Mouse (Mus musculus) left cerebral cortex, adult 11 months (tissue): Measurements from ENCODE around the gene P2ry14.
"Not testable (repeated sequence)": the region's sequence is repeated elsewhere in the genome, so short reads cannot be mapped to it uniquely, and the experiment has no call there.

Experiments used
- DNase-seq: peaks from one replicate; pipeline ENCODE4 v3.0.0; 2022; ENCODE audit warnings: low spot score

The P2ry14 gene

DNA sequence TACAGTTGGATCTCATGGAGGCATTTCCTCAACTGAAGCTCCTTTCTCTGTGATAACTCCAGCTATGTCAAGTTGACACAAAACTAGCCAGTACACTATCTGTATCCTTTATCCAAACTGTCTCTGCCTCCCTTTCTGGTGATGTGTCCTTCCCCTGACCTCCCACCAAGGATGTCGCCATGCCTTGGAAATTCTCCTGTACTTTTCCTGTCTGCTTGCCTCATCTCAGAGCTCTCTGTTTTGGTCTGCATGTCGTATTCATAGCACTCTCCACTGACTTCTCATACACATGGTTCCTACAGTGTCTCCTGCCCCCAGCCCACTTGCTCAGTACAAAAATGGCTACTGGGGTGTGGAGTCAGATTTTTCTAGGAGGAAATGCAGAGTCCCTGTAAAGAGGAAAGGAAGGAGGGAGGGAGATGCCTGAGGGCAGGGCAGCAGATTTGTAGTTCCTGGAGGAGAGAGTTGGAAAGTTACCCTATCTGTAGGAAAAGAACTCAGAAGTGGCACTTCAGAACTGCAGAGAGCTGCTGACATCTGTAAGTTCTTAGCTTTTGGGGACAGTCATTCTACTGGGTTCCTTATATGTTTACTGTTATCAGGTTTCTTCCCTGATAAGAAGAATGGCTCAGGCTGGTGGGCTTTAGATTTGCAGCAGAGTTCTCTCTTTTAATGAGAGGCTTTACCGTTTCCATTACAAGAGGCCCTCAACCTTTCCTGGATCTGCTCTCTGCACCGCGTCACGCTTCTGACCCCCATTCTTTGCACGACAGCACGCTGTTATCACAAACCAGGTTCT lies 11.7 kb downstream of the P2ry14 start:
- DNase-seq: no peak

- not testable (repeated sequence) for DNase-seq
Observed at GRCm38 (mm10) chr3:59140941-59141340, 12.5 kb downstream of the P2ry14 start.

DNA sequence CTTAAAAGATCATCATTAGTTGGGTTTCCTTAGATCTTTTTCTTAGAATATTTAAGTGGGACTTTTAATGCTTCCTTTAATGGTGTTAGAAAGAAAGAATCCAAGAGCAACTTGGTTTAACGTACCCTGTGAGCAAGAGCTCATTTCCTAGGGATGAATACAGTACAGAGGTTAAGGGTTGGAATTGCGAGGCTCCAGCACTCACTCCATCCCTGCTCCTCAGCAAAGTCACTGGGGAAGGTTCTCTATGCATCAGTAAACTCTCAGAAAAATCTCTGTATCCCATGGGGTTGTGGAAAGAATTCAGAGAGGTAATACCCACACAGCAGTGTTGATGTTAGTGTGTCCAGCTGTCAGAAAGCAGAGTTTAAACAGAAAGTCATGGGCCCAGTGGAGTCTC lies 13.3 kb downstream of the P2ry14 start:
- no peak for DNase-seq

DNA sequence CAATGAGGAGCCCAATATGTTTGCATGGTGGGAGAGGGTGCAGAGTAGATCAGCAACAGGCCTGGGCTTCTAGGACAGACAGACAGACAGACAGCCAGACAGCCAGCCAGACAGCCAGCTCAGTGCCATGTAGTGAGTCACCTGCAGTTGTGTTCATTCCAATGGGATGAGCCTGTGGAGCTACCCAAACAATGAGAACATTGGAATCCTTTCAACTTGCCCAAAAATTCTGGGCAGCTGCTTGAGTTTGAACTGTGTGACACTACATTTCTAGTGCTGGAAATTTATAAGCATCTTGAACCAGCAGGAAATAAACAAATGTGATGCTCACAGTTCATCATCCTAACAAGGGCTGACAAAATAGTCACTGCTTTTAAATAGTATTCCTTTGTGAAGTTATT lies 13.8 kb downstream of the P2ry14 start:
- no peak for DNase-seq

DNA sequence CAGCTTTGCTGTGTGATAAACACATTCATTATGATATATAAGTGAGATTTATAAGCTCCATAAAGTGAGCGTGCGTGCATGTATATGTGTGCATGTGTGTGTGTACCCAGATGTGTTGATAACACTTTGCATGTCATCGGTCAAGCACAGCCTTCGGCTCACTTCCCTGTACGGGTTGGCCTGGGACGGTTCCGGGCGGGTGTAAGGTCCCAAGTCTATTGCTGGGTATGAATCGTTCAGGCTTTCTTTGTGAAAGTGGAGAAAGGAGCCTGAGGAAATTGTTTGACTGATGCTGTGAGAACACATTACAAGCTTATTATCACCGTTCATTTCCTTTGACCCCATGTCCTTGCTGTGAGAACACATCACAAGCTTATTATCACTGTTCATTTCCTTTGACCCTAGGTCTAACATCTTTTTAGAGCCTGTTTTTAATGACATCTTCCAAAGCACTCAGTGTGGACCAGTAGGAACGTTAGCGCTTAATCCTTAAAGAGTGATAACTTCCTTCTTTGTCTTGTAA lies 14.4 kb downstream of the P2ry14 start:
- DNase-seq: no peak

- DNase-seq: no peak
Observed at GRCm38 (mm10) chr3:59135911-59136653, 17.3 kb downstream of the P2ry14 start.

GRCm38 (mm10) chr3:59133189-59133588 lies 20.2 kb downstream of the P2ry14 start:
- no peak for DNase-seq

DNA sequence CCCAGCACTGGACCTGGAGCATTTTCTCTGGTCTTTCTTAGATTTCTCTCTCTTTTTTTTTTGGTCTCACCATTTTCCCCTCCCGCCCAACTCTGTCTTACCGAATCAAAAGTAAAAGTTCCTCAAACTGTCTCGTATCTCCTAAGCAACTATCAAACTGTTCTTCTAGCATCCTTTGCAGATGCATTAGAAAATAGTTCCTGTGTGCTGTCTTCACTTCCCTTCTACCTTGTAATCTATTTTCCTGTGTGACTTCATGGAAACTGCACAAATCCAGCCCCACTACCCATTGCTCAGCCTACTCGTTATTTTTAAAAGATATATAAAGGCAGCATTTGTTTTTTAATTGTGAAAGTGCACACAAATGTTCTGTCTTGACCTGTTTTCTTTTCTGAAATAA lies 21.5 kb downstream of the P2ry14 start:
- DNase-seq: no peak

- DNase-seq: no peak
Observed at GRCm38 (mm10) chr3:59131081-59131480, 22.3 kb downstream of the P2ry14 start.

GRCm38 (mm10) chr3:59130431-59130830 lies 23.0 kb downstream of the P2ry14 start:
- DNase-seq: no peak

GRCm38 (mm10) chr3:59129547-59129946 lies 23.9 kb downstream of the P2ry14 start:
- DNase-seq: no peak

DNA sequence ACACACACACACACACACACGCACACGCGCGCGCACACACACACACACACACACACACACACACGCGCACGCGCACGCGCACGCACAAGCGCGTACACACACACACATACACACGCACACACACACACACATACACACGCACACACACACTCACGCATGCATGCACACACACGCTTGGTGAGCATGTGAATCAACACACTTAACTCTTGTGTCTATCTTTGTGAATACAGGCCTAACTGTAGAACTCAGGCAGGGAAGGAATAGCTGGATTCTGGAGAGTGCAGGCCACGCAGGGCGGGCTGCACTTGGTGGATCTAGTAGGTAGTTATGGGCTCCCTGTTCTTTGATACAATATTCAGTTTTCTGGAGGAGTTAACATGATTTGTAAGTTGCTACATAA lies 24.7 kb downstream of the P2ry14 start:
- DNase-seq: no peak

DNA sequence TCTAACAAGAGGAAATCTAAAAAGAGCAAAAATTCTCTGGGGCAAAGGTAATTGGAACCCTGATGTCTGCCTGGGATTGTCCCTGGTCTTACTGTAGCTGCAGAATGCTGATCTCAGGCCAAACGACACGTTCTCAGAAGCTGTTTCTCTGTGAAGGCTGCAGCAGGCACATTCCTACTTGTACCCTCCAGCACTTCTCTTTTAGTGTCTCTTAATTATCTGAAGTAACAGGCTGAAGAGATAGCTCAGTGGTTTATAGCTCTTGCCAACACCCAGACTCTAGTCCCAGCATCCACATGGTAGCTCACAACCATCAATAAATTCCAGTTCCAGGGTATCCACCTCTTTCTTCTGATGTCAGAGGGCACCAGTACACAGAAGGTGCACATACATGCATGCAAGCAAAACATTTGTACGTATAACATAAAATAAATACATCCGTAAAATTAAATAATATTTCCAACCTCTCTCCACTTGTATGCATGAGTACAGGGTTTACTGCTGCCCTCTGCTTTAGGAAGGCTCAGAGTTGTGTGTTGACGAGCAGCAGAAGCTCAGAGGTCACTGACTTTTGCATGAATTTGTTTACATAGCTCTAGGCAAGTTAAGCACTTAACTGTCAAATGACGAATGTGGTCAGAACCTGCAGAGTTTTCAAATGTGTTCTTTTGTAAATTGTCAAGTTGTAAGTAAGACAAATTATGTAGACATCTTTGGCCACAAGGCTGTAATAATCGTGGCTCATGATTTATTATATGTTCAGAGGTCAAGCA lies 27.4 kb downstream of the P2ry14 start:
- no peak for DNase-seq

GRCm38 (mm10) chr3:59125022-59125421 lies 28.4 kb downstream of the P2ry14 start:
- no peak for DNase-seq

DNA sequence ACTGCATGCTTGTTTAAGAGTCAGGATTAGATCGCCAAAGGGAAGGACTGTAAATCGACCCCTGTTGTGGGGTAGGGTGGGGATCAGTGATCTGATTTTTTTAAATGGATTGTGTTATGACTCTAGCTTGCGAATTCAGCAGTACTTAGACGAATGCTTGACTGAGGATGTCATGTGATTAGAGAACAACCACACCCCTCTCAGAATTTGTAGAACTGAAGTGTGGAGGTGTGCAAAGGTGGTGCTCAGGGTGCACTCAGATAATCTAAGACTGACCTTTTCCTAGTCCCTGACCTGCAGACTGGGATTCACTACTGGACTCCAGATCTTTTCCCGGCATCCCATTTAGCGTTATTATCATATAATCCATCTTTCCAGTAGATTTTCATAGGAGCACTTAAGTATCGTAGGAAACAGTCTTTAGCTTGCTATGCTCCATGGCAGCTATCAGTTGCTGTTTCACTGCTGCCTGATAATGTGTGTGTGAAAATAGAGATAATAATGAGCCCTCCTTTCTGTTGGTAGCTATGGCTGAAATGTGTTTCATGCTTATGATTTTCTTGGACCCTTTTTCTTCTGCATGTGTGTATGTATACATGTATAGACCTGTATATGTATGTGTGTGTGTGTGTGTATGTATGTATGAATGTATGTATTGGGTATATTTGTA lies 31.5 kb downstream of the P2ry14 start:
- DNase-seq: no peak

- no peak for DNase-seq
Observed at GRCm38 (mm10) chr3:59121067-59121730, 32.2 kb downstream of the P2ry14 start.

- no peak for DNase-seq
Observed at GRCm38 (mm10) chr3:59113973-59114517, 39.4 kb downstream of the P2ry14 start.

- DNase-seq: not testable (repeated sequence)
Observed at GRCm38 (mm10) chr3:59113291-59113690, 40.1 kb downstream of the P2ry14 start.

DNA sequence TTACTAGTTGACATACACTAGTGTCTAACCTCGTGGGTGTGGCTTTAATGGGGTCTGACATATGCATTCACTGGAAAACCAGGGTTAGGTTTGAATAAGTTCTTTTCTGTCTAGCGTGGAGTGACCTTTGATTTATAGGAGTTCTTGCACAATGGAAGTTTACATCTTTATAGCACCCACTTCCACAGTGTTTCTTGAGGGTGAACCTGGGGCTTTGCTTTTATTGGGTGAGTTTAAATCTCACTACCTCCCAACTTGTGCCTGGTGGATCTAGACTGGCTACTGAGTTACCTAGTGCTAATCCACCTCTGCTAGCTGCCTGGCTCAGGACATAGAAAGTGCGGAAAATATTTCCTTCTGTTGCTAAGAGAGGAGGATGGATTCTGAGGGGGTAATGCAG lies 41.5 kb downstream of the P2ry14 start:
- no peak for DNase-seq

GRCm38 (mm10) chr3:59109834-59110233 lies 43.6 kb downstream of the P2ry14 start:
- not testable (repeated sequence) for DNase-seq

DNA sequence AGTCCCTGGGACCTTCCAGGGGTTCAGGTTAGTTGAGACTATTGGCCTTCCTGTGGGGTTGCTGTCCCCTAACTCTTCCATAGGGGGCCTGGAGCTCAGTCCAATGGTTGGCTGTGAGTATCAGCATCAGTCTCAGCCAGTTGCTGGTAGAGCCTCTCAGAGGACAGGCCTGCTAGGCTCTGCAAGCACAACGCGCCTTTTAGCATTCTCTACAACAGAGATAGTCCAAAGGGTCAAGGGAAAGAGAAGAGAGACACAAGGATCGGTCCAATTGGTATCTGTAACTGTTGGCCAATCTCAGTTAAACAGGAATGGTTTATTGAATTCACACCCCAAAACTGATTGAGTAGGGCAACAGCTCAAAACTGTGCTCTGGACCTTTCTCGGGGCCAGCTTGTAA lies 46.0 kb downstream of the P2ry14 start:
- no peak for DNase-seq
